In genomic region chr9:62987824-62988223, GRCm38 (mm10) we compare ENCODE assay signal across 8 mouse cellular contexts. TPM values are rescaled to one million over a fixed set of nuclear protein-coding genes. Genes with fewer than 3 reads are reported as not detected.
DNase-seq lines count a peak whose midpoint lies in the region; ATAC-seq and TF ChIP-seq lines count a peak whose summit lies in the region.

Gene Pias1 (minus strand): TSS chr9:62987924.

- no peak for TF ChIP-seq CTCF in lung, embryonic 14.5 days (IDR thresholded peaks at IDR 0.05; ENCODE audit: low read depth)

- H3K4me1 ChIP-seq in lung, embryonic 14.5 days (ENCODE audit: insufficient read depth) = no peaks in the 10 kb centered on the region
- H3K4me1 ChIP-seq in embryonic facial prominence, embryonic 14.5 days (ENCODE audit: control insufficient read depth, insufficient read depth, low read length) = no peaks in the 10 kb centered on the region
- no peaks in the 10 kb centered on the region for H3K4me1 ChIP-seq in heart, embryonic 14.5 days (ENCODE audit: control insufficient read depth in 2 of 2, insufficient read depth in 2 of 2, low read length in 2 of 2)
- no peaks in the 10 kb centered on the region for H3K4me1 ChIP-seq in neural tube, embryonic 15.5 days

- no peak for ATAC-seq in lung, embryonic 14.5 days (ENCODE audit: insufficient read depth)
- no peak for ATAC-seq in embryonic facial prominence, embryonic 14.5 days (ENCODE audit: low read depth)
- no peak for ATAC-seq in heart, embryonic 14.5 days (ENCODE audit: insufficient number of reproducible peaks, insufficient read depth, low FRiP score, low read depth)
- ATAC-seq in neural tube, embryonic 15.5 days (ENCODE audit: low FRiP score) = no peak

- no peaks in the 10 kb centered on the region for H3K36me3 ChIP-seq in lung, embryonic 14.5 days (ENCODE audit: insufficient read depth)
- H3K36me3 ChIP-seq in embryonic facial prominence, embryonic 14.5 days (ENCODE audit: control insufficient read depth, insufficient read depth, low read length) = no peaks in the 10 kb centered on the region
- no peaks in the 10 kb centered on the region for H3K36me3 ChIP-seq in heart, embryonic 14.5 days (ENCODE audit: control insufficient read depth, insufficient read depth, low read length)
- H3K36me3 ChIP-seq in neural tube, embryonic 15.5 days = no peaks in the 10 kb centered on the region

- H3K9ac ChIP-seq in lung, embryonic 14.5 days = no peak within 1 kb of the TSS
- no peak within 1 kb of the TSS for H3K9ac ChIP-seq in embryonic facial prominence, embryonic 14.5 days (ENCODE audit: low read depth, low read length)
- no peak within 1 kb of the TSS for H3K9ac ChIP-seq in heart, embryonic 14.5 days (ENCODE audit: low read length)
- H3K9ac ChIP-seq in neural tube, embryonic 15.5 days (replicated peaks) = no peak within 1 kb of the TSS

- no peaks in the 10 kb centered on the region for H3K9me3 ChIP-seq in lung, embryonic 14.5 days (ENCODE audit: low read depth, low read length)
- no peaks in the 10 kb centered on the region for H3K9me3 ChIP-seq in embryonic facial prominence, embryonic 14.5 days (ENCODE audit: control insufficient read depth, low read length)
- no peaks in the 10 kb centered on the region for H3K9me3 ChIP-seq in heart, embryonic 14.5 days (ENCODE audit: control insufficient read depth, low read length)
- peaks cover 3% of the 10 kb centered on the region; the same call in 1 of the 2 replicates for H3K9me3 ChIP-seq in neural tube, embryonic 15.5 days (replicated peaks)

- 77% methylated on average over 5 of the region's 5 CpGs for WGBS in lung, embryonic 14.5 days
- WGBS in embryonic facial prominence, embryonic 14.5 days = 81% methylated on average over 5 of the region's 5 CpGs
- WGBS in heart, embryonic 14.5 days = 65% methylated on average over 5 of the region's 5 CpGs
- 92% methylated on average over 5 of the region's 5 CpGs for WGBS in neural tube, embryonic 15.5 days

- no peaks in the 10 kb centered on the region for H3K27me3 ChIP-seq in lung, embryonic 14.5 days (ENCODE audit: insufficient read depth, low read length)
- H3K27me3 ChIP-seq in embryonic facial prominence, embryonic 14.5 days (replicated peaks; ENCODE audit: control insufficient read depth, insufficient read depth, low read length) = no peaks in the 10 kb centered on the region
- no peaks in the 10 kb centered on the region for H3K27me3 ChIP-seq in heart, embryonic 14.5 days (ENCODE audit: control insufficient read depth, insufficient read depth, low read length)
- H3K27me3 ChIP-seq in neural tube, embryonic 15.5 days (replicated peaks) = no peaks in the 10 kb centered on the region

- intact Hi-C loops in left cerebral cortex, postnatal 25 days (cut with DNase I) = no loop called here

- no peak within 1 kb of the TSS for H3K4me2 ChIP-seq in lung, embryonic 14.5 days
- H3K4me2 ChIP-seq in embryonic facial prominence, embryonic 14.5 days (ENCODE audit: low read depth, low read length) = no peak within 1 kb of the TSS
- no peak within 1 kb of the TSS for H3K4me2 ChIP-seq in heart, embryonic 14.5 days (ENCODE audit: low read length)
- H3K4me2 ChIP-seq in neural tube, embryonic 15.5 days = no peak within 1 kb of the TSS

- no peak within 1 kb of the TSS for H3K27ac ChIP-seq in lung, embryonic 14.5 days (ENCODE audit: low read depth)
- H3K27ac ChIP-seq in embryonic facial prominence, embryonic 14.5 days (replicated peaks; ENCODE audit: low read depth, low read length) = no peak within 1 kb of the TSS
- H3K27ac ChIP-seq in heart, embryonic 14.5 days (replicated peaks in 1 of 2; ENCODE audit: control insufficient read depth in 1 of 2, insufficient read depth in 1 of 2, low read depth in 2 of 2, low read length in 2 of 2) = no peak within 1 kb of the TSS
- no peak within 1 kb of the TSS for H3K27ac ChIP-seq in neural tube, embryonic 15.5 days (replicated peaks)

- no peak within 1 kb of the TSS for H3K4me3 ChIP-seq in lung, embryonic 14.5 days (ENCODE audit: low read depth, low read length)
- H3K4me3 ChIP-seq in embryonic facial prominence, embryonic 14.5 days (ENCODE audit: low read depth, low read length) = no peak within 1 kb of the TSS
- H3K4me3 ChIP-seq in heart, embryonic 14.5 days (ENCODE audit: control insufficient read depth in 1 of 2, insufficient read depth in 1 of 2, low read depth in 1 of 2, low read length in 2 of 2) = no peak within 1 kb of the TSS
- no peak within 1 kb of the TSS for H3K4me3 ChIP-seq in neural tube, embryonic 15.5 days (replicated peaks)

- no peak for DNase-seq in lung, embryonic 14.5 days
- DNase-seq in lung, postnatal 36 days = no peak
- no peak for DNase-seq in embryonic facial prominence, embryonic 14.5 days (ENCODE audit: low spot score)
- DNase-seq in left cerebral cortex, postnatal 25 days (ENCODE audit: low spot score in 2 of 2) = no peak
- DNase-seq in frontal cortex, postnatal 14 days (ENCODE audit: low spot score in 2 of 2) = no peak
- no peak for DNase-seq in kidney, postnatal 36 days

RNA-seq across cellular contexts. Expression of gene Pias1, which starts in this region (rescaled TPM):
- 68.3 and 74.4 TPM in 2 replicates for polyA plus RNA-seq in lung, embryonic 14.5 days (2014; fragmentation: Nextera tagmentation; extraction: Ambion mirVana)
- polyA plus RNA-seq in embryonic facial prominence, embryonic 14.5 days (2014; fragmentation: Nextera tagmentation; extraction: Ambion mirVana) = 47.2 and 49.5 TPM in 2 replicates
- polyA plus RNA-seq in heart, embryonic 14.5 days (2014; fragmentation: Nextera tagmentation; extraction: Ambion mirVana) = 42.7 and 44.9 TPM in 2 replicates
- total RNA-seq in left cerebral cortex, postnatal 25 days (2021) = 10 to 100 TPM; 59.8 to 64.3 TPM
- polyA plus RNA-seq in neural tube, embryonic 15.5 days (2015; fragmentation: Nextera tagmentation; extraction: Ambion mirVana) = 51.7 and 56.2 TPM in 2 replicates
